Mouse (Mus musculus): ENCODE measurements at regions not wholly inside any gene's neighbourhood (a gene's known extent, or its start where the extent isn't known, plus 50 kb on each side); places are given as distances from the start of the nearest gene placed in this dataset.

DNA sequence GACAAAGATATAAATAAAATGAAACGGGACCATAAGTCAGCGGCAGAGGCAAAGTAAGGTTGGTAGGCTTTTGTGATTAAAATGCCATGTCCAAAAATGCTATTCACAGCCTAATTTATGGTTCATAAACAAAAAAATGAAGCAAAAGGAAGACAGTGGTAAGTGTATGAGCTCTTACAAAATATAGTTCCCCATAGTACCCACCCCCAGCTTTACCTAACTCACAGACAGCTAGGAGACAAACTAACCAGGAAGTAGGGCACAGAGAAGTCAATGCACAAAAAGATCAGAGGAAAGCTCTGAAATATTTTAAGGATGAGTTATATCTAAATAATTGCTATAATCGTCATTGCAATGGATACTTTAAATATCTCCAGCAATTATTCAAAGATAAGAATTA lies 249.9 kb downstream of the Mex3b start:
- H3K4me3 ChIP-seq (ENCODE audit: insufficient read depth, low read depth, low read length): no peak overlapping the region
- no peak for DNase-seq (ENCODE audit: extremely low read depth, low read depth, low spot score)
- H3K4me1 ChIP-seq (ENCODE audit: control insufficient read depth, insufficient read depth, low read length): no peaks in the 10 kb centered on the region
- no peak overlapping the region for H3K9ac ChIP-seq (ENCODE audit: low read depth, low read length)
- no peaks in the 10 kb centered on the region for H3K79me2 ChIP-seq (ENCODE audit: control insufficient read depth, insufficient read depth, low read length)
- H3K36me3 ChIP-seq (ENCODE audit: control insufficient read depth, insufficient read depth, low read length): no peaks in the 10 kb centered on the region
- H3K27ac ChIP-seq (replicated peaks; ENCODE audit: insufficient read depth, low read depth, low read length): no peak overlapping the region
- H3K27me3 ChIP-seq (ENCODE audit: control insufficient read depth, insufficient read depth, low read length): no peaks in the 10 kb centered on the region
- TF ChIP-seq POLR2A (IDR thresholded peaks at IDR 0.05; ENCODE audit: extremely low read depth, insufficient read depth, low read length) (no peak), CTCF (IDR thresholded peaks at IDR 0.05; ENCODE audit: low read depth, low read length) (no peak)
- 88% methylated on average over 3 of the region's 3 CpGs for WGBS

GRCm38 (mm10) chr7:83126196-83126595 lies 259.1 kb downstream of the Mex3b start:
- no peak for TF ChIP-seq POLR2A (IDR thresholded peaks at IDR 0.05; ENCODE audit: extremely low read depth, insufficient read depth, low read length)
- TF ChIP-seq CTCF (IDR thresholded peaks at IDR 0.05; ENCODE audit: low read depth, low read length): no peak
- WGBS: 71% methylated on average over 4 of the region's 4 CpGs
- Histone ChIP-seq H3K79me2 (ENCODE audit: control insufficient read depth, insufficient read depth, low read length) (no peaks in the 10 kb centered on the region), H3K27me3 (ENCODE audit: control insufficient read depth, insufficient read depth, low read length) (no peaks in the 10 kb centered on the region), H3K4me1 (ENCODE audit: control insufficient read depth, insufficient read depth, low read length) (no peaks in the 10 kb centered on the region), H3K27ac (replicated peaks; ENCODE audit: insufficient read depth, low read depth, low read length) (no peak overlapping the region), H3K36me3 (ENCODE audit: control insufficient read depth, insufficient read depth, low read length) (no peaks in the 10 kb centered on the region), H3K9ac (ENCODE audit: low read depth, low read length) (no peak overlapping the region), H3K4me3 (ENCODE audit: insufficient read depth, low read depth, low read length) (no peak overlapping the region)
- no peak for DNase-seq (ENCODE audit: extremely low read depth, low read depth, low spot score)

GRCm38 (mm10) chr7:83140216-83140615 lies 273.1 kb downstream of the Mex3b start:
- WGBS: 65% methylated on average over 4 of the region's 4 CpGs
- no peaks in the 10 kb centered on the region for H3K27me3 ChIP-seq (ENCODE audit: control insufficient read depth, insufficient read depth, low read length)
- no peak overlapping the region for H3K4me3 ChIP-seq (ENCODE audit: insufficient read depth, low read depth, low read length)
- no peak overlapping the region for H3K9ac ChIP-seq (ENCODE audit: low read depth, low read length)
- no peaks in the 10 kb centered on the region for H3K79me2 ChIP-seq (ENCODE audit: control insufficient read depth, insufficient read depth, low read length)
- DNase-seq (ENCODE audit: extremely low read depth, low read depth, low spot score): no peak
- H3K4me1 ChIP-seq (ENCODE audit: control insufficient read depth, insufficient read depth, low read length): no peaks in the 10 kb centered on the region
- H3K36me3 ChIP-seq (ENCODE audit: control insufficient read depth, insufficient read depth, low read length): no peaks in the 10 kb centered on the region
- TF ChIP-seq POLR2A (IDR thresholded peaks at IDR 0.05; ENCODE audit: extremely low read depth, insufficient read depth, low read length): no peak
- TF ChIP-seq CTCF (IDR thresholded peaks at IDR 0.05; ENCODE audit: low read depth, low read length): no peak
- no peak overlapping the region for H3K27ac ChIP-seq (replicated peaks; ENCODE audit: insufficient read depth, low read depth, low read length)

- TF ChIP-seq POLR2A (IDR thresholded peaks at IDR 0.05; ENCODE audit: extremely low read depth, insufficient read depth, low read length): no peak
- no peak for TF ChIP-seq CTCF (IDR thresholded peaks at IDR 0.05; ENCODE audit: low read depth, low read length)
- Histone ChIP-seq H3K36me3 (ENCODE audit: control insufficient read depth, insufficient read depth, low read length) (no peaks in the 10 kb centered on the region), H3K27me3 (ENCODE audit: control insufficient read depth, insufficient read depth, low read length) (no peaks in the 10 kb centered on the region), H3K4me1 (ENCODE audit: control insufficient read depth, insufficient read depth, low read length) (no peaks in the 10 kb centered on the region), H3K9ac (ENCODE audit: low read depth, low read length) (no peak overlapping the region), H3K4me3 (ENCODE audit: insufficient read depth, low read depth, low read length) (no peak overlapping the region), H3K79me2 (ENCODE audit: control insufficient read depth, insufficient read depth, low read length) (no peaks in the 10 kb centered on the region), H3K27ac (replicated peaks; ENCODE audit: insufficient read depth, low read depth, low read length) (no peak overlapping the region)
- no peak for DNase-seq (ENCODE audit: extremely low read depth, low read depth, low spot score)
- WGBS: 86% methylated on average over 3 of the region's 3 CpGs
Observed at GRCm38 (mm10) chr7:83140658-83141057, 273.5 kb downstream of the Mex3b start.

DNA sequence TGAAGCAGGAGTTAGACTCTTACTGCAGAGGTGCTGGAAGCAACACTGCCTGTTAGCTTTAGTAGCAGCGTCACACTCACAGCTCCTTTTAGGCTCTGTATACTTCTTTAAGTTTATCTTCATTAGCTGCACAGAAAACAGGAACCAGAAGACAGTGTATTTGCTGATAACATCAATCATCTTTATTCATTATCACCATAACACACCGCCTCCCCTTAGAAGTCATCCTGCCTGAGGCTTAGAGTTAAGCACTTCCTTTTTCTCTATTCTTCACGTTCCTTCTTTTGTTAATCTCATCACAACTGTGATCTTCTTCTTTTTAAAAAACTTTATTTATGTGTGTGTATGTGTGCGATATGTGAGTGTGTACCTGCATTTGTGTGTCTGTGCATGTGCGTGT lies 276.9 kb downstream of the Mex3b start:
- H3K79me2 ChIP-seq (ENCODE audit: control insufficient read depth, insufficient read depth, low read length): no peaks in the 10 kb centered on the region
- H3K4me1 ChIP-seq (ENCODE audit: control insufficient read depth, insufficient read depth, low read length): no peaks in the 10 kb centered on the region
- no peak overlapping the region for H3K27ac ChIP-seq (replicated peaks; ENCODE audit: insufficient read depth, low read depth, low read length)
- H3K36me3 ChIP-seq (ENCODE audit: control insufficient read depth, insufficient read depth, low read length): no peaks in the 10 kb centered on the region
- no peak for TF ChIP-seq POLR2A (IDR thresholded peaks at IDR 0.05; ENCODE audit: extremely low read depth, insufficient read depth, low read length)
- TF ChIP-seq CTCF (IDR thresholded peaks at IDR 0.05; ENCODE audit: low read depth, low read length): no peak
- no peaks in the 10 kb centered on the region for H3K27me3 ChIP-seq (ENCODE audit: control insufficient read depth, insufficient read depth, low read length)
- no peak for DNase-seq (ENCODE audit: extremely low read depth, low read depth, low spot score)
- 69% methylated on average over 5 of the region's 5 CpGs for WGBS
- no peak overlapping the region for H3K9ac ChIP-seq (ENCODE audit: low read depth, low read length)
- no peak overlapping the region for H3K4me3 ChIP-seq (ENCODE audit: insufficient read depth, low read depth, low read length)

DNA sequence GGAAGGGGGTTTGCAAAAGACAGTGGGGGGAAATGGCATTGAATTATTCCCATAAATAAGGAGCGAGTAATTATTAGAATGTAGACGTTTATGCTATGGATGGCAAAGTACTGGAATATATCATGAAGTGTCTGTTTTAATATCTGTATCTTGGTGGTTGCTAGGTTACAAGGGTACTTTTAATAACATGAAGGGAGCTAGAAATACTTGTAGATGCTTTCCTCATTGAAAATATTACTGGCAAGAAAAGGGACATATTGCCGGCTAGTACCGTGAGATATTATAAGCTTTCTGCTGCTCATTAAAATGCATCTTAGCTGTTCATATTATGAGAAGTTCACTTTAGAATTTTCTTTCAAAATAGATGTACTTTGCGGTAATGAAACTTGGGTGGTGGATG lies 278.4 kb downstream of the Mex3b start:
- H3K27ac ChIP-seq (replicated peaks; ENCODE audit: insufficient read depth, low read depth, low read length): no peak overlapping the region
- H3K27me3 ChIP-seq (ENCODE audit: control insufficient read depth, insufficient read depth, low read length): no peaks in the 10 kb centered on the region
- no peak overlapping the region for H3K9ac ChIP-seq (ENCODE audit: low read depth, low read length)
- TF ChIP-seq CTCF (IDR thresholded peaks at IDR 0.05; ENCODE audit: low read depth, low read length) (no peak), POLR2A (IDR thresholded peaks at IDR 0.05; ENCODE audit: extremely low read depth, insufficient read depth, low read length) (no peak)
- H3K79me2 ChIP-seq (ENCODE audit: control insufficient read depth, insufficient read depth, low read length): no peaks in the 10 kb centered on the region
- WGBS: 92% methylated on average over 5 of the region's 5 CpGs
- DNase-seq (ENCODE audit: extremely low read depth, low read depth, low spot score): no peak
- H3K4me1 ChIP-seq (ENCODE audit: control insufficient read depth, insufficient read depth, low read length): no peaks in the 10 kb centered on the region
- H3K4me3 ChIP-seq (ENCODE audit: insufficient read depth, low read depth, low read length): no peak overlapping the region
- H3K36me3 ChIP-seq (ENCODE audit: control insufficient read depth, insufficient read depth, low read length): no peaks in the 10 kb centered on the region

Measured in liver, adult 2 months (tissue).